Mouse (Mus musculus): ENCODE measurements at regions not wholly inside any gene's neighbourhood (a gene's known extent, or its start where the extent isn't known, plus 50 kb on each side); places are given as distances from the start of the nearest gene placed in this dataset.

DNA sequence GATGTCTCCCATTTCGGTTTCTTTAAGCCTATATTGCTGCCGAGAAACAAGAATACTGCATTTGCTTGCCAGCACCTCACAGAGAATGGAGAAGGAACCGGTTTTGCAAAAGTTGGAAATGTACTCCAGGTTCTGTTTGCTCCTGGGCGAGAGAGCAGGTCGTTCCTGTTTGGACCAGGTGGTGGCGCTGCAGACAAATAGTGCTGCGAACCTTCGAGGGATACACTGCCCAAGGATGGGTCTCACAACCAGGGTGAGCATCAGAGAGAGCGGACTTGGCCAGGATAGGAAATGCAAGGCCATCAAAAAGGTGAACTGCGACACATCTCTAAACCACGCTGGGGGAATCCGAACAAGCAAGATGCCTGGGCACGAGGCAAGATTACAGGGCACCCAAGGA is 54.0 kb upstream of the Ets2 start:
- peak; percentile 86 for DNase-seq

DNA sequence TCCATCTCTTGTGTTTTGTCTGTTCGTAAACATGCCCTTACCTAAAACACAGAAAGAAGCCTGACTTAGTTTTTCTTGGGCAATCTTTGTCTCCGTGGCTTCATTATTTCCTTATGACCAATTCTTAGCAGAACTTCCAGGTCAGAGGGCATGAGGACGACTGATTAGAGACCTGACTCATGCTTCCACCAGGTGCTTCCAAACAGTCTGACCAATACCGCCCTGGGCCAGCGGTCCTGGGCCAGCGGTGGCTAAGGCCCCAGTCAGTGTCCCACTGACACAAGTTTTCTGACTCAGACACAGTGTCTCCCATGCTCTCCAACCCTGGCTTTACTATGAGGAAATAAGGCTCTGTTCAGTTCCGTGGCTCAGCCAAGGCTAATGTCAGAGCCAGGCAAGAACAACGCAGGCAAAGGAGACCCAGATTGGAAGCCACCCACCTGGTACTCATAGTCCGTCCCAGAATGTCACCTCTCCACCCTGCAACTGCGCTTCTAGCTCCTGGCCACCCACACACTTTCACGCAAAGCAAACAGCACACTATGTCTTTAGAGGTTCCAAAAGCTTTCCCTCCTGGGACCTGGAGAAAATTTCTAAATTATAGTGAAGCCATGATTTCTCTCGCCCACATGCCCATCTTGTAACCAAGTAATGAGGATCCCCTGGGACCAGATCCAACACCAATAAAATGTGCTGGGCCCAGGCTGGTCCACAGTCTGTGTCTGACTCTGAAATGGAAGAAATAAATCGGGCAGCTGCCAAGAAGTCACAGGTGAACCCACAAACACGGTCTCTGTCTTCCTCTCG is 56.6 kb upstream of the Erg start:
- DNase-seq, result no peak

GRCm38 (mm10) chr16:95640670-95641069 is 54.3 kb upstream of the Erg start:
- no peak for DNase-seq

GRCm38 (mm10) chr16:95639677-95640076 is 53.3 kb upstream of the Erg start:
- no peak for DNase-seq

- no peak for DNase-seq
These were observed 51.5 kb upstream of the Erg start for GRCm38 (mm10) chr16:95637850-95638249.

- DNase-seq, result no peak
These were observed 50.2 kb upstream of the Erg start for GRCm38 (mm10) chr16:95636615-95637014.
